Mouse (Mus musculus): Measurements from ENCODE around the gene Actl9. TPM values are rescaled to one million over a fixed set of nuclear protein-coding genes. Genes with fewer than 3 reads are reported as not detected.

Gene Actl9
- 13.2 TPM for polyA plus RNA-seq (2014; fragmentation: Illumina TruSeq; extraction: RNeasy Lipid Tissue Mini Kit (QIAGEN cat#74804); ENCODE audit: low read depth, low replicate concordance)

GRCm38 (mm10) chr17:33432019-33432946 lies at the start of gene Actl9:
Gene Actl9 (plus strand): TSS chr17:33432896.

GRCm38 (mm10) chr17:33394182-33395034 lies 38.3 kb upstream of the Actl9 start, which contains the start of gene Zfp101:
Gene Zfp101 (minus strand): TSS chr17:33394641.

Other genes with a start within 250 kb of the Actl9 start
- not detected for gene Olfr239, start 241.6 kb upstream of the Actl9 start, polyA plus RNA-seq (2014; fragmentation: Illumina TruSeq; extraction: RNeasy Lipid Tissue Mini Kit (QIAGEN cat#74804); ENCODE audit: low read depth, low replicate concordance)
- not detected for gene Olfr1564, start 211.2 kb upstream of the Actl9 start, polyA plus RNA-seq (2014; fragmentation: Illumina TruSeq; extraction: RNeasy Lipid Tissue Mini Kit (QIAGEN cat#74804); ENCODE audit: low read depth, low replicate concordance)
- gene Zfp955a, start 177.8 kb upstream of the Actl9 start, polyA plus RNA-seq (2014; fragmentation: Illumina TruSeq; extraction: RNeasy Lipid Tissue Mini Kit (QIAGEN cat#74804); ENCODE audit: low read depth, low replicate concordance), result 8.2 TPM
- not detected for gene Olfr63, start 168.2 kb upstream of the Actl9 start, polyA plus RNA-seq (2014; fragmentation: Illumina TruSeq; extraction: RNeasy Lipid Tissue Mini Kit (QIAGEN cat#74804); ENCODE audit: low read depth, low replicate concordance)
- 5.1 TPM for gene Zfp955b, start 143.4 kb upstream of the Actl9 start, polyA plus RNA-seq (2014; fragmentation: Illumina TruSeq; extraction: RNeasy Lipid Tissue Mini Kit (QIAGEN cat#74804); ENCODE audit: low read depth, low replicate concordance)
- 4.9 TPM for gene Zfp81, start 74.0 kb upstream of the Actl9 start, polyA plus RNA-seq (2014; fragmentation: Illumina TruSeq; extraction: RNeasy Lipid Tissue Mini Kit (QIAGEN cat#74804); ENCODE audit: low read depth, low replicate concordance)
- gene Zfp101, start 38.3 kb upstream of the Actl9 start, polyA plus RNA-seq (2014; fragmentation: Illumina TruSeq; extraction: RNeasy Lipid Tissue Mini Kit (QIAGEN cat#74804); ENCODE audit: low read depth, low replicate concordance), result 6.5 TPM
- 36.4 TPM for gene Adamts10, start 91.3 kb downstream of the Actl9 start, polyA plus RNA-seq (2014; fragmentation: Illumina TruSeq; extraction: RNeasy Lipid Tissue Mini Kit (QIAGEN cat#74804); ENCODE audit: low read depth, low replicate concordance)
- 7.1 TPM for gene Myo1f, start 122.8 kb downstream of the Actl9 start, polyA plus RNA-seq (2014; fragmentation: Illumina TruSeq; extraction: RNeasy Lipid Tissue Mini Kit (QIAGEN cat#74804); ENCODE audit: low read depth, low replicate concordance)
- 39.7 TPM for gene Zfp414, start 196.2 kb downstream of the Actl9 start, polyA plus RNA-seq (2014; fragmentation: Illumina TruSeq; extraction: RNeasy Lipid Tissue Mini Kit (QIAGEN cat#74804); ENCODE audit: low read depth, low replicate concordance)
- not detected for gene Pram1, start 205.2 kb downstream of the Actl9 start, polyA plus RNA-seq (2014; fragmentation: Illumina TruSeq; extraction: RNeasy Lipid Tissue Mini Kit (QIAGEN cat#74804); ENCODE audit: low read depth, low replicate concordance)